15 mouse cellular contexts compared by ENCODE assay signal in the genomic region with DNA sequence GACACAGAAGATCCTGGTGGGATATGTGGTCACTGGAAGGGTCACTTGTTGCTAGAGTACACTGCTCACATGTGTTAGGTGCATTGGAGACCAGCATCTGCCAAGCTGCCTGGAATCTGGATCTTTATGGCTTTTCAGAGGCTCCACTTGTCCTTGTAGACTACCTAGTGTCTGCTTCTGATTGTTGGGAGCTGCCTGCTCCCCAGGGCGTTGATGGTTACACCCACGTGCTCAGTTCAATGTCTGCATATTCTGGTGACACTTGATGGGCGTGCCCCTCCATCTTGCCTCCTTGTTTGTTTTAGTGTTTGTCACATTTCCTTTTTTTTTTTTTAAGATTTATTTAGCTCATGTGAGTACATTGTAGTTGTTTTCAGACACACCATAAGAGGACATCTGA.
"Had no signal": no experiment of that assay in that cellular context is flagged by ENCODE, and none has a peak within 500 bp of the region (broad histone marks: within the 10 kb centered on the region; RNA-seq: fewer than 3 reads in every experiment).

No protein-coding gene starts in this region.

- DNase-seq: cerebellum, adult 9-11 months; cerebellum, postnatal 10 days; cerebellum, postnatal 14 days; cerebellum, postnatal 25 days; cerebellum, postnatal 36 days; embryo, embryonic 11 days; forebrain, postnatal 0 days; gastrocnemius, adult 2 months; gastrocnemius, postnatal 10 days; gastrocnemius, postnatal 14 days; gastrocnemius, postnatal 25 days; gastrocnemius, postnatal 36 days; heart, adult 11 months; heart, adult 18-20 months; heart, adult 2 months had no signal
